Mouse (Mus musculus) forebrain, embryonic 10.5 days (tissue): ENCODE data around the gene Ltc4s. TPM values are rescaled to one million over a fixed set of nuclear protein-coding genes. Genes with fewer than 3 reads are reported as not detected.
A peak's percentile ranks its signal among the peaks of the same experiment; 100 is the strongest.

Experiments
- DNase-seq: peaks from one replicate; pipeline ENCODE4 v3.0.0-alpha.2; 2017; ENCODE audit warnings: low spot score; ENCODE audit errors: extremely low spot score
- H3K27ac ChIP-seq: fragments of 300-500 bp; sonication (generic); 2 replicates; pipeline ENCODE4 v1.5.1; 2016; ENCODE audit warnings: mild to moderate bottlenecking
- H3K27me3 ChIP-seq: fragments of 300-500 bp; sonication (generic); 2 replicates; pipeline ENCODE4 v1.6.1; 2016; ENCODE audit warnings: mild to moderate bottlenecking; ENCODE audit not compliant: poor library complexity, severe bottlenecking
- H3K36me3 ChIP-seq: fragments of 300-500 bp; sonication (generic); replicated peaks from 2 replicates; pipeline ENCODE4 v1.6.1; 2016; ENCODE audit warnings: mild to moderate bottlenecking, moderate library complexity
- H3K4me1 ChIP-seq: fragments of 300-500 bp; sonication (generic); 2 replicates; pipeline ENCODE4 v1.6.1; 2016
- H3K4me3 ChIP-seq: fragments of 300-500 bp; sonication (generic); 2 replicates; pipeline ENCODE4 v1.5.1; 2016; ENCODE audit warnings: mild to moderate bottlenecking, moderate library complexity
- H3K9me3 ChIP-seq: fragments of 300-500 bp; sonication (generic); 2 replicates; pipeline ENCODE4 v1.6.1; 2016; ENCODE audit warnings: mild to moderate bottlenecking, moderate library complexity
- WGBS: fragments of 180-500 bp; shearing (Covaris S2); methylation state at CpG from one replicate; pipeline ENCODE4 v1.1.7; 2016; 5-methylcytosine and 5-hydroxymethylcytosine counted together
- polyA plus RNA-seq: library from polyadenylated mRNA; unstranded; fragments of >200 nt; fragmentation: Nextera tagmentation; extraction: Ambion mirVana; gene quantifications from 2 replicates; pipeline ENCODE4 v1.2.1, GENCODE M21; 2016

The Ltc4s gene
- polyA plus RNA-seq, 1 experiment from 2014 or later, result 1.1 TPM

GRCm38 (mm10) chr11:50240235-50240911 lies 2.0 kb upstream of the Ltc4s start:
- Histone ChIP-seq H3K4me3 (no peak overlapping the region), H3K27me3 (peaks cover 44% of the 10 kb centered on the region), H3K9me3 (no peaks in the 10 kb centered on the region), H3K27ac (no peak overlapping the region), H3K36me3 (no peaks in the 10 kb centered on the region), H3K4me1 (peaks cover 20% of the 10 kb centered on the region)
- 91% methylated on average over 7 of the region's 7 CpGs for WGBS
- DNase-seq, result no peak

- Histone ChIP-seq H3K27ac (no peak overlapping the region), H3K9me3 (no peaks in the 10 kb centered on the region), H3K36me3 (peaks cover 10% of the 10 kb centered on the region), H3K4me3 (peak overlapping the region; percentile 76; the same call in 1 of the 2 replicates), H3K4me1 (peaks cover 20% of the 10 kb centered on the region), H3K27me3 (peaks cover 55% of the 10 kb centered on the region)
- 93% methylated on average over 9 of the region's 9 CpGs for WGBS
- no peak for DNase-seq
Measured at GRCm38 (mm10) chr11:50238821-50239791, 690 bp upstream of the Ltc4s start.

GRCm38 (mm10) chr11:50236937-50237835 lies 1.2 kb downstream of the Ltc4s start:
- Histone ChIP-seq H3K36me3 (peaks cover 29% of the 10 kb centered on the region), H3K27ac (peak overlapping the region; percentile 72), H3K4me1 (peaks cover 20% of the 10 kb centered on the region), H3K9me3 (no peaks in the 10 kb centered on the region), H3K27me3 (peaks cover 56% of the 10 kb centered on the region), H3K4me3 (peak overlapping the region; percentile 76)
- under 1% methylated on average over 66 of the region's 66 CpGs for WGBS
- DNase-seq, result no peak

- DNase-seq, result peak; percentile 80
- Histone ChIP-seq H3K27ac (peak overlapping the region; percentile 72), H3K9me3 (no peaks in the 10 kb centered on the region), H3K4me3 (peak overlapping the region; percentile 76), H3K4me1 (peaks cover 22% of the 10 kb centered on the region), H3K36me3 (peaks cover 36% of the 10 kb centered on the region), H3K27me3 (peaks cover 61% of the 10 kb centered on the region)
- WGBS, result under 1% methylated on average over 27 of the region's 27 CpGs
Measured at GRCm38 (mm10) chr11:50236540-50236936, 1.9 kb downstream of the Ltc4s start.

GRCm38 (mm10) chr11:50234606-50235005 lies 3.8 kb downstream of the Ltc4s start:
- H3K4me3 ChIP-seq, result no peak overlapping the region
- peaks cover 76% of the 10 kb centered on the region for H3K27me3 ChIP-seq
- H3K27ac ChIP-seq, result no peak overlapping the region
- peaks cover 43% of the 10 kb centered on the region for H3K36me3 ChIP-seq
- no peaks in the 10 kb centered on the region for H3K9me3 ChIP-seq
- no peak for DNase-seq
- H3K4me1 ChIP-seq, result peaks cover 39% of the 10 kb centered on the region
- WGBS, result 96% methylated on average over 25 of the region's 25 CpGs

GRCm38 (mm10) chr11:50233993-50234392 lies 4.4 kb downstream of the Ltc4s start:
- no peak for DNase-seq
- Histone ChIP-seq H3K4me1 (peaks cover 45% of the 10 kb centered on the region), H3K36me3 (peaks cover 43% of the 10 kb centered on the region), H3K9me3 (no peaks in the 10 kb centered on the region), H3K4me3 (no peak overlapping the region), H3K27ac (no peak overlapping the region), H3K27me3 (peaks cover 76% of the 10 kb centered on the region)
- WGBS, result 83% methylated on average over 11 of the region's 11 CpGs

- Histone ChIP-seq H3K36me3 (peaks cover 43% of the 10 kb centered on the region), H3K27me3 (peaks cover 70% of the 10 kb centered on the region), H3K4me1 (peaks cover 55% of the 10 kb centered on the region), H3K9me3 (no peaks in the 10 kb centered on the region), H3K4me3 (no peak overlapping the region), H3K27ac (no peak overlapping the region)
- 92% methylated on average over 13 of the region's 13 CpGs for WGBS
- no peak for DNase-seq
Measured at GRCm38 (mm10) chr11:50233022-50233421, 5.4 kb downstream of the Ltc4s start.

- Histone ChIP-seq H3K27ac (no peak overlapping the region), H3K4me1 (peaks cover 58% of the 10 kb centered on the region), H3K4me3 (peak overlapping the region; percentile 48), H3K36me3 (peaks cover 43% of the 10 kb centered on the region), H3K9me3 (no peaks in the 10 kb centered on the region), H3K27me3 (peaks cover 70% of the 10 kb centered on the region)
- DNase-seq, result no peak
- 19% methylated on average over 8 of the region's 8 CpGs for WGBS
Measured at GRCm38 (mm10) chr11:50231411-50231810, 7.0 kb downstream of the Ltc4s start.

GRCm38 (mm10) chr11:50230481-50231304 lies 7.7 kb downstream of the Ltc4s start:
- Histone ChIP-seq H3K4me1 (peaks cover 58% of the 10 kb centered on the region), H3K36me3 (peaks cover 43% of the 10 kb centered on the region), H3K4me3 (peak overlapping the region; percentile 48), H3K27me3 (peaks cover 68% of the 10 kb centered on the region), H3K27ac (no peak overlapping the region), H3K9me3 (no peaks in the 10 kb centered on the region)
- DNase-seq, result no peak
- WGBS, result 23% methylated on average over 45 of the region's 45 CpGs

GRCm38 (mm10) chr11:50229252-50229910 lies 9.0 kb downstream of the Ltc4s start:
- no peak for DNase-seq
- Histone ChIP-seq H3K27ac (0 out of 2 replicates have a peak overlapping the region, but pooled peaks have one; percentile 57), H3K4me1 (peaks cover 68% of the 10 kb centered on the region), H3K4me3 (0 out of 2 replicates have a peak overlapping the region, but pooled peaks have one; percentile 9), H3K9me3 (no peaks in the 10 kb centered on the region), H3K27me3 (peaks cover 57% of the 10 kb centered on the region), H3K36me3 (peaks cover 36% of the 10 kb centered on the region)
- 47% methylated on average over 7 of the region's 7 CpGs for WGBS

GRCm38 (mm10) chr11:50228772-50229171 lies 9.6 kb downstream of the Ltc4s start:
- Histone ChIP-seq H3K36me3 (peaks cover 30% of the 10 kb centered on the region), H3K4me1 (peaks cover 74% of the 10 kb centered on the region), H3K27me3 (peaks cover 58% of the 10 kb centered on the region), H3K9me3 (no peaks in the 10 kb centered on the region), H3K27ac (peak overlapping the region; percentile 57; the same call in 1 of the 2 replicates), H3K4me3 (0 out of 2 replicates have a peak overlapping the region, but pooled peaks have one; percentile 9)
- DNase-seq, result no peak
- WGBS, result 23% methylated on average over 3 of the region's 3 CpGs
